Mouse (Mus musculus) regulatory T cell (primary cell): ENCODE results near the gene Slc15a1.

Experiments used
- in situ Hi-C: fragments of 300-600 bp; cut with MboI, MseI; formaldehyde crosslinking; loops from one replicate; pipeline ENCODE4 v1.15.1; 2025; ENCODE audit warnings: high pct_unique_total_duplicates

Slc15a1 gene

GRCm38 (mm10) chr14:121504781-121505484 lies at the start of gene Slc15a1:
Slc15a1 (minus strand) TSS chr14:121505252.
- in situ Hi-C loops: no loop called here

DNA sequence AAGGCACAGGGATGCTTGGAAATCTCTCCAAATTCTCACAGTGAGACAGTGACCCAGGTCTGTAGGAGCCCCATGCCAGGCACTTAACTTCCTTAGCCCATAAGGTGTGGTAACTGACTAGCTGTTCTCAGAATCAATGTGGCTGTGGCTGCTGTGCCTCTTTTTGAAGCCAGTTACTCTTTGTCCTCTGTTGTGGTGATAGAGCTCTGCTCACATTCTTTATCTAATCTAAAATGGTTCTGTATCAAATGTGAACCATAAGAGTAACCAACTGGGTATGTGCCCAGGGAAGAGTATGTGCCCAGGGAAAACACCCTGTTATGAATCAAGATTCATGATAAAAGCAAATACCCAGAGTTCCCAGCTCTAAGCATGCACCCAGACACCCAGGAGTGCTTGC lies 48.7 kb upstream of the Slc15a1 start:
- in situ Hi-C loops: no loop called here

DNA sequence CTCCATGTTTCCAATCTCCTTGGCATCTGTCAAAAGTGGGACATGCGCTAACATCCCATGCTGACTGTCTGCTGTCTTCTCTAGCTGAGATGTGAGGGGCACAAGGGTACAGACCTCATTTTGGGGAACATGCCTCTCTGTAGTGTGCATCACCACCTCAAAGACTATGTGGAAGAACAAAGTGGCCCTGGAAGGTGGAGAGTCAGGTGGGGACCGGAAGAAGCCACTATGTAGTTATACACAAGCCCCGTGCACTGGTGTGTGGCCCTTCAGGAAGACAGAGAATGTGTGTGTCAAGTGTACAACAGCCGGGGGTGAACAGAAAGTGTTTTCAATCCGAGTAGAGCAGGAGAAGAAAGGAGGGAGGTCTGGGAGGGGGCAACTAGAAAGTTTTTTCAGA lies 47.5 kb upstream of the Slc15a1 start:
- in situ Hi-C loops: no loop called here

- in situ Hi-C loops: no loop called here
These were observed 44.8 kb upstream of the Slc15a1 start for GRCm38 (mm10) chr14:121549834-121550233.

DNA sequence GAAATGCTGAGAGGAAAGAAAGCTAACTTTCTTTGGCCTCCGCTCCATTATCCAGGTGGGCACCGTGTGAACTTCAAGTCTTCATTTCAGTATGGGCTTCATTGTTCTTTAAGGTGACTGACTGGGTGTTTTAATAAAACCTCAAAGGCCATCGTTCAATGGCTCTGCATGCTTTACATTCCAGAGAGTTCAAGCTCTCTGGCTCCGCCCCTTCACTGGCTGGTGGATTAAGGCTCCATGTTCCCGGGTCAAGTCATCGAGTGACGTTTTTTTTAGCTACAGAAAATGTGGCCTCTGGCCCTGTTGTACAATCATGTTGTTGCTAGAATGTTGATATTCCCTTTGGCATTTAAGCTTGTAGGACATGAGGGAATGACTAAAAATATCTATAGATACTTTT lies 42.7 kb upstream of the Slc15a1 start:
- in situ Hi-C loops: no loop called here

DNA sequence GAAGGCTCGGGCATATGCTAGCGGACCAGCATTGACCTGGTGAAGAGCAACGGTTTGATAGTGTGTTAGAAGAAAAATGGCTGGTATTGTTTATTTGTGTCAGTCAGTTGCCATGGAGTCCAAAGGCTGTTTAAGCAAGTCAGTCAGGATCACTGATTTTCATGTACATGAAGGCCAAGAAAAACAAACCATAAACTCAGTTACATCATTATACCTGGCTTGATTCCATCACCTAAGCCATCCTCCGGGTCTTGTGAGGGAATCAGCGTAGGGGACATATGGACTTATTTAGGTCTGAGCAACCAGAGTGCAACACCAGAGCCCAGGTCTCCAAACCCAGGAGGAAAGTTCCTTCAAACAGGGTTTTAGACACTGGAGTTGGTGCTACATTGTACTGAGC lies 41.6 kb upstream of the Slc15a1 start:
- in situ Hi-C loops: no loop called here

GRCm38 (mm10) chr14:121545551-121546331 lies 40.7 kb upstream of the Slc15a1 start:
- in situ Hi-C loops: no loop called here

GRCm38 (mm10) chr14:121541262-121541661 lies 36.2 kb upstream of the Slc15a1 start:
- in situ Hi-C loops: no loop called here

- in situ Hi-C loops: no loop called here
These were observed 29.4 kb upstream of the Slc15a1 start for GRCm38 (mm10) chr14:121534501-121534900.

DNA sequence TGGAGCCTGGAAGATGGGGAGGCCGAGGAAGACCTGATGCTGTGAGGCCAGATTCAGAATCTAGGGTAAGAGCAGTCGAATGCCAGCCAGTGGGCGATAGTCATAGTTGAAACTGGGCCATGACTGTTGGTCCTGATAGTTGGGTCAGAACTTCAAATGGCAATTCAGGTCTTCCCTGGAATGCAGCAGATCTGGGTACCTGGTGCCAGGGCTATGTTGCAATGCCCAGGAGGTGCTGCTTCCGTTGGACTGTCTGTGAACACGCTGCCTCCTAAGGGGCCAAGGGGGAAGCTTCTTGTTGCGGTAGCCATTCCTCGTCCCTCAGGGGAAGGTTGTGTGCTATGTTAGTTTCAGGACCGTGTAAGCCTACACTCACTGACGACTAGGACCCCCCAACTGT lies 25.8 kb upstream of the Slc15a1 start:
- in situ Hi-C loops: no loop called here

GRCm38 (mm10) chr14:121527883-121528282 lies 22.8 kb upstream of the Slc15a1 start:
- in situ Hi-C loops: no loop called here

DNA sequence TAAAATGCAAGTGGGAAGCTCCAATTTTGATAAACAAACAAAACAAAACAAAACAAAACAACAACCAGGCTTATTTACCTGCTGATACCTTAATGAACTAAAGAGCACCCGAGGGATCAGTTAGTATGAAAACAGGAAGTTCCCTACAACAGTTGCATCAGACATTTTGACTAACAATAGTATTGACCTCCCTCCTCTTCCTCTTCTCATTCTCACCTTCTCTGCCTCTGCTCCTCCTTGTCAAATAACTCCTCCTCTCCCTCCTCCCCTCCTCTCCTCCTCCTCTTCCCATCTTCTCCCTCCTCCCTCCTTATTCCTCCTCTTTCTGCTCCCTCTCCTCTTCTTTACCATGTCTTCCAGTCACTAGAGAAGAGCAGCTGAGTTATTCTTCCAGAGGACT lies 22.1 kb upstream of the Slc15a1 start:
- in situ Hi-C loops: no loop called here

GRCm38 (mm10) chr14:121521709-121522108 lies 16.7 kb upstream of the Slc15a1 start:
- in situ Hi-C loops: no loop called here

GRCm38 (mm10) chr14:121516881-121517280 lies 11.8 kb upstream of the Slc15a1 start:
- in situ Hi-C loops: no loop called here

DNA sequence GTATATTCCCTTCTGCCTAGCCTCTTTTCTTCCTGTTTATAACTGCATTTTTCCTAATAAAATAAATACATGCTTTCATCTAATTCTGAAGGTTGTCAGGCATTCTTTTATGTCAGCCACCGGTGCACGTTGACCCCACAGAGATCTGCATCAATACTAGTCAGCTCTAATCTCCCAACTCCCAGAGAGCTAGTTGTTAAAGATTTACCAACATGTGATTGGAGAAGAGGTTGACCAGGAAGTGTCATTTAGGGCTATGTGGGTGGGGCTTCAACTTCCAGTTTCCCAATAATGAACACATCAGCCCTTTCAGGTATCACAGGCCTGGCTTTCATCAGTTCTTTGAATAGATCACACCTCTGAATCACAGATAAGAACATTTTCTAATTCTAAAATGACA lies 3.9 kb upstream of the Slc15a1 start:
- in situ Hi-C loops: no loop called here

DNA sequence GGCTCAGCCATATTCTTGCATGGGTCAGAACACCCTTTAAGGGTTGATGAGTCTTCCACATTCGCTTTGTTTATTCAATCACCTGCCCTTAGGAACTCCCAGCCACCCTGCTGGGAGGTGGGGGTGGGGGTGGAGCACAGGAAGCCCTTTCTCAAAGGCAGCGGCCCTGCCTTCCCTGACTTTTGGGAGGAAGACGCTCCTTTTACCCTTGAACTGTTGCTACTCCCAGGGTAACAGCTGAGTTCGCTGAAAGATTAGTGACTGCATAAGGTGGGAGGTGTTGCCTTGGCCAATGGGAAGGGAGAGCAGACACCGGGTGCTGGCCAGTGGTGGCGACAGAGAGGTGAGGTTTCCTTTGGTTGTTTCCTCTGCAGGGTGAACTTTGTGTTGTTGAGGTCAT lies 1.3 kb upstream of the Slc15a1 start:
- in situ Hi-C loops: no loop called here

GRCm38 (mm10) chr14:121505485-121505860 lies 421 bp upstream of the Slc15a1 start:
- in situ Hi-C loops: no loop called here

GRCm38 (mm10) chr14:121500577-121500976 lies 4.5 kb downstream of the Slc15a1 start:
- in situ Hi-C loops: no loop called here

DNA sequence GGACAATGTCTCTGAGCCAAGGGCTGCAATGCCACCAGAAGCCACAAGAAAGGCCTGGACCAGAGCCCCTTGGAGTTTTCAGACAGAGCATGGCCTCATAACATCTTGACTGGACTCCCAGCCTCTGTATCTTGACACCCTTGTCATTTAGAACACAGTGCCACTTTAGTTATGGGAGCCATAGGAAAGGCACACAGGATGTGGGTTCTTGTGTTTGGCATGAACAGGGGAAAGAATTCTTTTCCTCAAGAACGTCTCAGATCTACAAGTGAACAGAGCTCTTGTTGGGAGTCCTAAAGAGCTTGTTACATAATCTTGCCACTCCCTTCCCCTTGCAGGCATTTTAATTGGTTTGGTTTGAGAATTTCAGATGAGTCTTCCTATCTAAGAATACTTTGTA lies 5.3 kb downstream of the Slc15a1 start:
- in situ Hi-C loops: no loop called here

DNA sequence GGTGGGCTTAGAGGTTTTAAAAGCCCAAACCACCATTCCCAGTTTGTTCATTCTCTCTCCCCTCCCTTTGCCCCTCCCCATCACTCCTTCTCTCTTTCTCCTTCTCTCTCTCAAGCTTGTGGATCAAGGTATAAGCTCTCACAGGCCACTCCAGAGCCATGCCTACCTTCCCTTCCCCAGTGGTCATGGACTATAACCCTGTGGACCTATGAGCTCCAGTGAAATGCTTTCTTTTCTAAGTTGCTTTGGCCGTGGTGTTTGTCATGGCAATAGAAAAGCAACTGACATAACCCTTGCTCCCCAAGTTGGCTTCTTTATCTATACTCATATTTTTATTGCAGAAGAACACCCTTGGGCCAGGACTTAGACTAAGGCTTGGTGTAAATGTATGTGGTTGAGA lies 7.3 kb downstream of the Slc15a1 start:
- in situ Hi-C loops: no loop called here

- in situ Hi-C loops: no loop called here
These were observed 9.3 kb downstream of the Slc15a1 start for GRCm38 (mm10) chr14:121495741-121496140.

- in situ Hi-C loops: no loop called here
These were observed 9.9 kb downstream of the Slc15a1 start for GRCm38 (mm10) chr14:121495120-121495519.

- in situ Hi-C loops: no loop called here
These were observed 10.8 kb downstream of the Slc15a1 start for GRCm38 (mm10) chr14:121494238-121494637.
